Mouse (Mus musculus): ENCODE measurements around the gene Barhl1. TPM values are rescaled to one million over a fixed set of nuclear protein-coding genes. Genes with fewer than 3 reads are reported as not detected.

Barhl1 gene
- polyA plus RNA-seq, 1 experiment from 2014 or later = 7.5 TPM

DNA sequence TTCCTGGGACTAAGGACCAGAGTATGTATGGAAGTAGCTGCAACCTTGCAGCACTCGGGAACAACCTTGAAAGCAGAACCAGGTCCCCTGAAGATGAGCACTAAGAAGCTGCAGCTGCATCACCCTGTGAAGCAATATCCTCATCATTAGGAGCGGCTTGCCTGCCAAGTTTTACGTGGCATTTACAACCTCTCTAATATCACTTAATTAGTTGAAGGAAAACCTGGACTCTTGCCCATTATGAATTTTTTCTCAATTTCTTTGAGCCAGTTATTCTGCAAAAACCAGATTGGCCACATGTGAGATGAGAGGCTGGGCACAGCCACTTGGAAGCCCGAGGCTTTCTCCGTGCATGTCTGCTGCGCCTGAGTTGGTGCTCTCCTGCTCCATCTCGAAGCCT, 20.6 kb downstream of the Barhl1 start:
- Histone ChIP-seq H3K27me3 (replicated peaks) (no peaks in the 10 kb centered on the region), H3K4me1 (no peaks in the 10 kb centered on the region), H3K9ac (replicated peaks) (no peak overlapping the region), H3K4me3 (replicated peaks) (no peak overlapping the region), H3K27ac (replicated peaks) (no peak overlapping the region), H3K4me2 (no peak overlapping the region), H3K9me3 (replicated peaks) (no peaks in the 10 kb centered on the region), H3K36me3 (peaks cover 54% of the 10 kb centered on the region)
- ATAC-seq (ENCODE audit: low FRiP score) = no peak
- WGBS = 87% methylated on average over 7 of the region's 7 CpGs

GRCm38 (mm10) chr2:28893526-28893925, 22.9 kb downstream of the Barhl1 start:
- Histone ChIP-seq H3K27ac (replicated peaks) (no peak overlapping the region), H3K27me3 (replicated peaks) (no peaks in the 10 kb centered on the region)
- ATAC-seq (ENCODE audit: low FRiP score) = no peak

DNA sequence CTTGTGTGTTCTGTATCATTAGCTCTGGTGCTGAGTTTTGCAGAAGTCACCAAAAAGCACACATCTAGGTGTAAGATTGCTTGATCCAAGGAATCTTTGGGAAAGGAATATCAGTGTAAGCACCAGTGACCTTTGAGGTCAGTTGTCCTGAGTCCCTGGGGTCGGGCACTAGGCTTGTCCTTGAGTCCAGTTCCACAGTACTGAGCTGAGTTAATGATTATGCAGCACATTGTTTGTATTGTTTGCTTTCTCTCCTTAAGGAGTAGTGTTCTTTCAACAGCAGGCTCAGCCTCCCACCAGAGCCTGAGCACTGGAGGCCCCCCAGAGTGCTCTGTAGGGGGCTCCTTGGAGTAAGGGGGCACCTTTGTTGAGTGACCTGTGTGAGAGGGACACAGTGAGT, 23.7 kb downstream of the Barhl1 start:
- no peak overlapping the region for H3K4me2 ChIP-seq
- H3K9me3 ChIP-seq (replicated peaks) = no peaks in the 10 kb centered on the region
- no peaks in the 10 kb centered on the region for H3K4me1 ChIP-seq
- no peak overlapping the region for H3K4me3 ChIP-seq (replicated peaks)
- WGBS = 3% methylated on average over 1 of the region's 1 CpGs
- no peak overlapping the region for H3K9ac ChIP-seq (replicated peaks)
- H3K36me3 ChIP-seq = peaks cover 69% of the 10 kb centered on the region
- H3K27me3 ChIP-seq (replicated peaks) = no peaks in the 10 kb centered on the region
- no peak overlapping the region for H3K27ac ChIP-seq (replicated peaks)
- no peak for ATAC-seq (ENCODE audit: low FRiP score)

More at GRCm38 (mm10) chr2:28893526-28893925, 22.9 kb downstream of the Barhl1 start:
- Histone ChIP-seq H3K4me3 (replicated peaks) (no peak overlapping the region), H3K4me1 (no peaks in the 10 kb centered on the region), H3K36me3 (peaks cover 66% of the 10 kb centered on the region), H3K4me2 (no peak overlapping the region), H3K9ac (replicated peaks) (no peak overlapping the region), H3K9me3 (replicated peaks) (no peaks in the 10 kb centered on the region)
- WGBS = 39% methylated on average over 6 of the region's 6 CpGs

DNA sequence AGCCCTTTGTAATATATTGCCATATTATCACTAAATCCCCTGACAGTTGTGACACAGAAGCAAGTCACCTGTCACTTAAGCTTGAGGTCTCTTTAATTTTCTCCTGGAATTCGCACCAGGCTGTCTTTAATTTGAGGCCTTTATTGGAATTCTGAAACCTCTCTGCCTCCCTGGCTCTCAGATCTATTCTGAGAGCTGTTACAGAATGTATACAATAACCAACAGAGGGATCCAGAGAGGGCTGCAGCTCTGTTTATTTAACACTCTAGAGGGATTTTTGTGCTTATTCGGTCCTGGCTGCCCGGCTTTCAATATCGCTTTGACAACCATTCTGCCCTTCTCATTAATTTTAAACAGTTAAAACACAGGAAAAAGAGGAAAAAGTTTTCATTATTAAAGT, 31.6 kb downstream of the Barhl1 start:
- Histone ChIP-seq H3K27ac (replicated peaks) (no peak overlapping the region), H3K9ac (replicated peaks) (no peak overlapping the region), H3K9me3 (replicated peaks) (no peaks in the 10 kb centered on the region), H3K27me3 (replicated peaks) (no peaks in the 10 kb centered on the region), H3K4me2 (no peak overlapping the region), H3K4me3 (replicated peaks) (no peak overlapping the region), H3K36me3 (peaks cover 47% of the 10 kb centered on the region), H3K4me1 (0 out of 2 replicates have a peak, but pooled peaks cover 3% of the 10 kb centered on the region)
- 75% methylated on average over 4 of the region's 4 CpGs for WGBS
- ATAC-seq (ENCODE audit: low FRiP score) = no peak

DNA sequence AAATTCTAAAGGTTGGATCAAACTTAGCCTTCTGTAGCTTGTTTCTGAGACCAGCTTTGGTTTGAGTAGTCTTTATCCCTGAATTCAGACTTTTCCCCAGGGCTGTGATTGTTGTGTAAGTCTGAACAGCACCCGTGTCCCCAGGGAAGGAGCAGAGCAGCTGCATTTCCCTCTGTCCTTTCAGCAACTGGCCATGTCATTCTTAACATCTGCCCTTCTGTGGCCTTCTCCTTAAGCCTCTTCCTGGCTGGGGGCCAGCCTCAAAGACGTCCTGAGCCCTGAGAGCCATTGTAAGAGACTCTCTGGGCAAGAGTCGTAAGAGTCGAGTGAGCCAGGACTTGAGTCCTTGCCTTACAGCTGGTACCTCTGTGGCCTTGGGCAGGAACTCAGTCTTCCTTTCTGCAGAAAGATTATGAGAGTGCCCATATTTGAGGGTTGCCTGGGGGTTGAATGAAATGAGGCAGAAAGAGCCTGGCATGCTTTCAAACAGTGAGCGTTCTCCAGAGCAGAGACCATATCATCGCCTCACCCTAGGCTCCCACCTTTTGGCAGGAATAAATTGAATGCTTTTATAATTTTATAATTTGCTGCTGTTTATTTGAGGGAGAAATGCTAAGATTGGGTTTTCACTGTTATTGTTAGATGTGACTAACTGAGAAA, 33.5 kb downstream of the Barhl1 start:
- WGBS = 58% methylated on average over 6 of the region's 6 CpGs
- Histone ChIP-seq H3K27ac (replicated peaks) (no peak overlapping the region), H3K9ac (replicated peaks) (no peak overlapping the region), H3K36me3 (peaks cover 33% of the 10 kb centered on the region), H3K27me3 (replicated peaks) (no peaks in the 10 kb centered on the region), H3K4me2 (no peak overlapping the region), H3K4me1 (0 out of 2 replicates have a peak, but pooled peaks cover 3% of the 10 kb centered on the region), H3K4me3 (replicated peaks) (no peak overlapping the region), H3K9me3 (replicated peaks) (no peaks in the 10 kb centered on the region)
- no peak for ATAC-seq (ENCODE audit: low FRiP score)

- H3K36me3 ChIP-seq = peaks cover 34% of the 10 kb centered on the region
- no peak overlapping the region for H3K9ac ChIP-seq (replicated peaks)
- H3K4me3 ChIP-seq (replicated peaks) = no peak overlapping the region
- no peak overlapping the region for H3K27ac ChIP-seq (replicated peaks)
- no peaks in the 10 kb centered on the region for H3K27me3 ChIP-seq (replicated peaks)
- WGBS = 89% methylated on average over 3 of the region's 3 CpGs
- no peak overlapping the region for H3K4me2 ChIP-seq
- no peak for ATAC-seq (ENCODE audit: low FRiP score)
- H3K9me3 ChIP-seq (replicated peaks) = no peaks in the 10 kb centered on the region
- H3K4me1 ChIP-seq = 0 out of 2 replicates have a peak, but pooled peaks cover 3% of the 10 kb centered on the region
Measured at GRCm38 (mm10) chr2:28882047-28882446, 34.4 kb downstream of the Barhl1 start.

GRCm38 (mm10) chr2:28881275-28881674, 35.2 kb downstream of the Barhl1 start:
- H3K9me3 ChIP-seq (replicated peaks) = no peaks in the 10 kb centered on the region
- 88% methylated on average over 3 of the region's 3 CpGs for WGBS
- no peak overlapping the region for H3K27ac ChIP-seq (replicated peaks)
- H3K4me3 ChIP-seq (replicated peaks) = no peak overlapping the region
- peaks cover 37% of the 10 kb centered on the region for H3K36me3 ChIP-seq
- H3K4me1 ChIP-seq = 0 out of 2 replicates have a peak, but pooled peaks cover 3% of the 10 kb centered on the region
- no peak overlapping the region for H3K4me2 ChIP-seq
- no peak for ATAC-seq (ENCODE audit: low FRiP score)
- no peak overlapping the region for H3K9ac ChIP-seq (replicated peaks)
- no peaks in the 10 kb centered on the region for H3K27me3 ChIP-seq (replicated peaks)

GRCm38 (mm10) chr2:28875554-28875953, 40.9 kb downstream of the Barhl1 start:
- Histone ChIP-seq H3K27ac (replicated peaks) (no peak overlapping the region), H3K36me3 (peaks cover 38% of the 10 kb centered on the region), H3K4me3 (replicated peaks) (no peak overlapping the region), H3K27me3 (replicated peaks) (no peaks in the 10 kb centered on the region), H3K4me2 (no peak overlapping the region), H3K9ac (replicated peaks) (no peak overlapping the region), H3K9me3 (replicated peaks) (no peaks in the 10 kb centered on the region), H3K4me1 (no peaks in the 10 kb centered on the region)
- ATAC-seq (ENCODE audit: low FRiP score) = no peak
- WGBS = 89% methylated on average over 11 of the region's 11 CpGs

GRCm38 (mm10) chr2:28867495-28867894, 49.0 kb downstream of the Barhl1 start:
- Histone ChIP-seq H3K27ac (replicated peaks) (no peak overlapping the region), H3K4me1 (no peaks in the 10 kb centered on the region), H3K4me2 (no peak overlapping the region), H3K36me3 (peaks cover 42% of the 10 kb centered on the region), H3K9ac (replicated peaks) (no peak overlapping the region), H3K4me3 (replicated peaks) (no peak overlapping the region), H3K9me3 (replicated peaks) (no peaks in the 10 kb centered on the region), H3K27me3 (replicated peaks) (no peaks in the 10 kb centered on the region)
- ATAC-seq (ENCODE audit: low FRiP score) = no peak
- 62% methylated on average over 7 of the region's 7 CpGs for WGBS

- peaks cover 74% of the 10 kb centered on the region for H3K36me3 ChIP-seq
- ATAC-seq (ENCODE audit: low FRiP score) = no peak
- no peak overlapping the region for H3K9ac ChIP-seq (replicated peaks)
- no peaks in the 10 kb centered on the region for H3K9me3 ChIP-seq (replicated peaks)
- H3K4me2 ChIP-seq = no peak overlapping the region
- H3K27me3 ChIP-seq (replicated peaks) = no peaks in the 10 kb centered on the region
- no peak overlapping the region for H3K4me3 ChIP-seq (replicated peaks)
- no peak overlapping the region for H3K27ac ChIP-seq (replicated peaks)
- no peaks in the 10 kb centered on the region for H3K4me1 ChIP-seq
Measured at GRCm38 (mm10) chr2:28863857-28864256, 52.6 kb downstream of the Barhl1 start.

DNA sequence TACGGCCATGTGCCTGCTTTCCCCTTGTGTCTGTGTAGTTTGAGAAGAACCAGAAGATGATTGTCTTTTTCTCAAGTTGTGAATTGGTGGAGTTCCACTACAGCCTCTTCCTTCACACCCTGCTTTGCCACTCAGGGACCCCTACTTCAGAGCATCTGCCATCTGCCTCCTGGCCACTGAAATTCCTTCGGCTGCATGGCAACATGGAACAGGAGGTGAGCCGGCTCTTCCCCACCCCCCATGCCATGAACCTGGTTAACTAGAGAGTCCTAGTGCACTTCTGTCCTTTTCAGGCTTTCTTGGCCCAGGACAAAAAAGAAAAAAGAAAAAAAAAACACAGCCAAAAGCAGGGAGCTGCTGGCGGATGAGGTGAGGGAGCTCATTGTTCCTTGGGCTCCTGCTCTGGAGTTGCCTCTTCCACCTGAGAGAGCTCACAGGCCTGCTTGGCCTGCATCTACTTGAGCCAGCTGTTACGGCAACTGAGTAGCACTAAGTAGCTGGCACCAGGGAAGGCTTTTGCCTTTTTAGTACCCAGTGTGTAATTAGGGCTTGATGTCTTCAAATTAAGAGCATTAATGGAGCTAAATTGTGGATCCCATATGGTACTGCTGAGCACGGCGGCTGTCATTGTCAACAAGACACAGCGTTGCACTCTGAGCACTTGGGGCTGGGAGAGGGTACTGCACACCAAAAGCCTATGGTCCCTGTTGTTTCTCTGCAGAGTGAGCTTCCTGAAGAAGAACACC, 55.6 kb downstream of the Barhl1 start:
- WGBS = 77% methylated on average over 8 of the region's 8 CpGs
- Histone ChIP-seq H3K9ac (replicated peaks) (no peak overlapping the region), H3K27ac (replicated peaks) (no peak overlapping the region), H3K9me3 (replicated peaks) (no peaks in the 10 kb centered on the region), H3K4me1 (no peaks in the 10 kb centered on the region), H3K27me3 (replicated peaks) (no peaks in the 10 kb centered on the region), H3K4me3 (replicated peaks) (no peak overlapping the region), H3K36me3 (peaks cover 78% of the 10 kb centered on the region), H3K4me2 (no peak overlapping the region)
- ATAC-seq (ENCODE audit: low FRiP score) = no peak

- Histone ChIP-seq H3K9ac (replicated peaks) (no peak overlapping the region), H3K9me3 (replicated peaks) (no peaks in the 10 kb centered on the region), H3K36me3 (peaks cover 71% of the 10 kb centered on the region), H3K4me2 (no peak overlapping the region), H3K27ac (replicated peaks) (no peak overlapping the region), H3K4me3 (replicated peaks) (no peak overlapping the region), H3K4me1 (no peaks in the 10 kb centered on the region), H3K27me3 (replicated peaks) (no peaks in the 10 kb centered on the region)
- no peak for ATAC-seq (ENCODE audit: low FRiP score)
- 92% methylated on average over 4 of the region's 4 CpGs for WGBS
Measured at GRCm38 (mm10) chr2:28859303-28859702, 57.2 kb downstream of the Barhl1 start.

All from neural tube, embryonic 15.5 days (tissue).